Mouse (Mus musculus): ENCODE results near the gene Rassf8. TPM values are rescaled to one million over a fixed set of nuclear protein-coding genes. Genes with fewer than 3 reads are reported as not detected.

Gene Rassf8
- polyA plus RNA-seq, 1 experiment from 2014 or later: 10.3 TPM

- no peak overlapping the region for H3K4me3 ChIP-seq (ENCODE audit: low read depth, low read length)
- no peak overlapping the region for H3K27ac ChIP-seq (replicated peaks; ENCODE audit: low read depth, low read length)
- WGBS: 82% methylated on average over 4 of the region's 4 CpGs
- peaks cover 10% of the 10 kb centered on the region; the same call in 1 of the 2 replicates for H3K4me1 ChIP-seq (ENCODE audit: control insufficient read depth, insufficient read depth, low read length)
- ATAC-seq (ENCODE audit: insufficient number of reproducible peaks, low FRiP score, low TSS enrichment, low read depth) (no peak), DNase-seq (ENCODE audit: low spot score) (no peak)
- no peak overlapping the region for H3K4me2 ChIP-seq (ENCODE audit: low read depth, severe bottlenecking)
- no peak overlapping the region for H3K9ac ChIP-seq (ENCODE audit: low read length)
- H3K36me3 ChIP-seq (ENCODE audit: control insufficient read depth, insufficient read depth, low read length): no peaks in the 10 kb centered on the region
- H3K27me3 ChIP-seq (ENCODE audit: control insufficient read depth, insufficient read depth, low read length): no peaks in the 10 kb centered on the region
- H3K9me3 ChIP-seq (ENCODE audit: control insufficient read depth, low read length): no peaks in the 10 kb centered on the region
Observed at GRCm38 (mm10) chr6:145763051-145763450, 16.5 kb downstream of the Rassf8 start.

DNA sequence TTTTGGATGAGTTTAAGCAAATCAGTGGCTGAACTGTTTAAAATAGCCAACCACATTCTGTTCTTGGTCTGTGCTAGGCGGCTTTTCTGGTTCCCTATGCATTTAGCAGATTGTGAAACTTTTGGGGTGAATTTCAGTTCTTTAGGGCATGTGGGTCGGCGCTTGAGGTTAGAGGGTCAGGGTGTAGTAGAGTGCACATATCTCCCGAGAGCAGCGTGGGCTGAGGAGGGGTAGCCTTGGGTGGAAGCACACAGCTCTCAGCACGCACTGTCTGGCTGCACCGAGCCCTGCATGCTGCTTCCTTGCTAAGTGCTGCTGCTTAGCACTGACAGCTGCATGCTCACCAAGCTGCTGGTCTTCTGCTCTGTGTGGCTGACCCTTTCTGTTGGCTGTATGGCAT is 18.5 kb downstream of the Rassf8 start:
- Histone ChIP-seq H3K4me2 (ENCODE audit: low read depth, severe bottlenecking) (no peak overlapping the region), H3K9ac (ENCODE audit: low read length) (no peak overlapping the region), H3K27ac (replicated peaks; ENCODE audit: low read depth, low read length) (no peak overlapping the region), H3K36me3 (ENCODE audit: control insufficient read depth, insufficient read depth, low read length) (no peaks in the 10 kb centered on the region), H3K9me3 (ENCODE audit: control insufficient read depth, low read length) (no peaks in the 10 kb centered on the region), H3K4me1 (ENCODE audit: control insufficient read depth, insufficient read depth, low read length) (peaks cover 5% of the 10 kb centered on the region; the same call in 1 of the 2 replicates), H3K4me3 (ENCODE audit: low read depth, low read length) (no peak overlapping the region), H3K27me3 (ENCODE audit: control insufficient read depth, insufficient read depth, low read length) (no peaks in the 10 kb centered on the region)
- ATAC-seq (ENCODE audit: insufficient number of reproducible peaks, low FRiP score, low TSS enrichment, low read depth) (no peak), DNase-seq (ENCODE audit: low spot score) (no peak)
- WGBS: 67% methylated on average over 7 of the region's 7 CpGs

DNA sequence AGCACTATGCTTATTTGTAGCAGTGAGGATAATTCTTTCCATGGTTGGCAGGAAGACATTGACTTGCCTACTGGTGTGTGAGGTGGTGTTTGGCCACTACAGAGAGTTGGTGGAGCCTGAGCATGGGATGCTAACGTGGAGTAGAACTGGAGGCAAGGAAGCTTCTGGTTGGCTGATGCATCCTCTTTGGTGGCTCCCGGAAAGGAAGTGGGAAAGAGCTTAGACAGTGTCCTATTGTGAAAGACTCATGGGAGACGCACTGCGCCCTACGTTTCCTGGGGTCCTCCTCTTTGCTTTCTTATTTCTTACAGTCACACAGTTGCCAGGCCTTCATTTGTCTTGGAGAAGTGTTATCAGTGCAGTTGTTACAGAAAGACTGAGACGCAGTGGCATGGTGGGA is 20.4 kb downstream of the Rassf8 start:
- no peak overlapping the region for H3K4me2 ChIP-seq (ENCODE audit: low read depth, severe bottlenecking)
- no peaks in the 10 kb centered on the region for H3K36me3 ChIP-seq (ENCODE audit: control insufficient read depth, insufficient read depth, low read length)
- no peaks in the 10 kb centered on the region for H3K27me3 ChIP-seq (ENCODE audit: control insufficient read depth, insufficient read depth, low read length)
- WGBS: 87% methylated on average over 6 of the region's 6 CpGs
- ATAC-seq (ENCODE audit: insufficient number of reproducible peaks, low FRiP score, low TSS enrichment, low read depth): no peak
- DNase-seq (ENCODE audit: low spot score): no peak
- no peaks in the 10 kb centered on the region for H3K9me3 ChIP-seq (ENCODE audit: control insufficient read depth, low read length)
- no peak overlapping the region for H3K4me3 ChIP-seq (ENCODE audit: low read depth, low read length)
- no peak overlapping the region for H3K9ac ChIP-seq (ENCODE audit: low read length)
- peaks cover 9% of the 10 kb centered on the region for H3K4me1 ChIP-seq (ENCODE audit: control insufficient read depth, insufficient read depth, low read length)
- H3K27ac ChIP-seq (replicated peaks; ENCODE audit: low read depth, low read length): no peak overlapping the region

DNA sequence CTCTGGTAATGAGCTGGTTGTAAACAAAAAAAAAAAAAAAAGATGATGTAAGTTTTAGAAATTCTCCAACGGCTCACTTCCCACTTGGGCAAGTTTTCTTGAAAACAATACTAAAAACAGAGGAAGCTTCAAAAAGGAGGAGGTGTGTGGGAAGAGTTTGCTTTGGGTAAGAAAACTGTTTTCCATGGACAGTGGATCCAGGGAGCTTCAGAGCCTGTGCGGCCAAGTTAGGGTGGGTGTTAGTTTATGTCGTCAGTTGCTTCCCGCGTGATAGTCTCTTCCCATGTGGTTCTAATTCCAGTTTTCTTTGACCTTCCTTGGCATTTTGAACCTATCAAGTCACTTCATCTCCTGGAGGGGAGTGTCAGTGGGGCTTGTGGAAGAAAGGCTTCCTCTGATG is 21.1 kb downstream of the Rassf8 start:
- ATAC-seq (ENCODE audit: insufficient number of reproducible peaks, low FRiP score, low TSS enrichment, low read depth): no peak
- Histone ChIP-seq H3K27me3 (ENCODE audit: control insufficient read depth, insufficient read depth, low read length) (no peaks in the 10 kb centered on the region), H3K4me2 (ENCODE audit: low read depth, severe bottlenecking) (no peak overlapping the region), H3K9me3 (ENCODE audit: control insufficient read depth, low read length) (no peaks in the 10 kb centered on the region), H3K9ac (ENCODE audit: low read length) (no peak overlapping the region), H3K4me1 (ENCODE audit: control insufficient read depth, insufficient read depth, low read length) (peaks cover 9% of the 10 kb centered on the region), H3K36me3 (ENCODE audit: control insufficient read depth, insufficient read depth, low read length) (no peaks in the 10 kb centered on the region), H3K27ac (replicated peaks; ENCODE audit: low read depth, low read length) (no peak overlapping the region), H3K4me3 (ENCODE audit: low read depth, low read length) (no peak overlapping the region)
- no peak for DNase-seq (ENCODE audit: low spot score)
- 36% methylated on average over 5 of the region's 5 CpGs for WGBS

GRCm38 (mm10) chr6:145768671-145769292 is 22.2 kb downstream of the Rassf8 start:
- no peaks in the 10 kb centered on the region for H3K36me3 ChIP-seq (ENCODE audit: control insufficient read depth, insufficient read depth, low read length)
- no peaks in the 10 kb centered on the region for H3K9me3 ChIP-seq (ENCODE audit: control insufficient read depth, low read length)
- H3K4me2 ChIP-seq (ENCODE audit: low read depth, severe bottlenecking): no peak overlapping the region
- ATAC-seq (ENCODE audit: insufficient number of reproducible peaks, low FRiP score, low TSS enrichment, low read depth) (no peak), DNase-seq (ENCODE audit: low spot score) (no peak)
- no peaks in the 10 kb centered on the region for H3K27me3 ChIP-seq (ENCODE audit: control insufficient read depth, insufficient read depth, low read length)
- no peak overlapping the region for H3K9ac ChIP-seq (ENCODE audit: low read length)
- 68% methylated on average over 10 of the region's 10 CpGs for WGBS
- H3K27ac ChIP-seq (replicated peaks; ENCODE audit: low read depth, low read length): no peak overlapping the region
- peaks cover 9% of the 10 kb centered on the region for H3K4me1 ChIP-seq (ENCODE audit: control insufficient read depth, insufficient read depth, low read length)
- H3K4me3 ChIP-seq (ENCODE audit: low read depth, low read length): no peak overlapping the region

GRCm38 (mm10) chr6:145769855-145770254 is 23.3 kb downstream of the Rassf8 start:
- DNase-seq (ENCODE audit: low spot score) (no peak), ATAC-seq (ENCODE audit: insufficient number of reproducible peaks, low FRiP score, low TSS enrichment, low read depth) (no peak)
- H3K4me2 ChIP-seq (ENCODE audit: low read depth, severe bottlenecking): no peak overlapping the region
- no peaks in the 10 kb centered on the region for H3K27me3 ChIP-seq (ENCODE audit: control insufficient read depth, insufficient read depth, low read length)
- 83% methylated on average over 11 of the region's 11 CpGs for WGBS
- H3K27ac ChIP-seq (replicated peaks; ENCODE audit: low read depth, low read length): no peak overlapping the region
- no peaks in the 10 kb centered on the region for H3K9me3 ChIP-seq (ENCODE audit: control insufficient read depth, low read length)
- H3K4me3 ChIP-seq (ENCODE audit: low read depth, low read length): no peak overlapping the region
- H3K4me1 ChIP-seq (ENCODE audit: control insufficient read depth, insufficient read depth, low read length): peaks cover 9% of the 10 kb centered on the region
- H3K9ac ChIP-seq (ENCODE audit: low read length): no peak overlapping the region
- no peaks in the 10 kb centered on the region for H3K36me3 ChIP-seq (ENCODE audit: control insufficient read depth, insufficient read depth, low read length)

DNA sequence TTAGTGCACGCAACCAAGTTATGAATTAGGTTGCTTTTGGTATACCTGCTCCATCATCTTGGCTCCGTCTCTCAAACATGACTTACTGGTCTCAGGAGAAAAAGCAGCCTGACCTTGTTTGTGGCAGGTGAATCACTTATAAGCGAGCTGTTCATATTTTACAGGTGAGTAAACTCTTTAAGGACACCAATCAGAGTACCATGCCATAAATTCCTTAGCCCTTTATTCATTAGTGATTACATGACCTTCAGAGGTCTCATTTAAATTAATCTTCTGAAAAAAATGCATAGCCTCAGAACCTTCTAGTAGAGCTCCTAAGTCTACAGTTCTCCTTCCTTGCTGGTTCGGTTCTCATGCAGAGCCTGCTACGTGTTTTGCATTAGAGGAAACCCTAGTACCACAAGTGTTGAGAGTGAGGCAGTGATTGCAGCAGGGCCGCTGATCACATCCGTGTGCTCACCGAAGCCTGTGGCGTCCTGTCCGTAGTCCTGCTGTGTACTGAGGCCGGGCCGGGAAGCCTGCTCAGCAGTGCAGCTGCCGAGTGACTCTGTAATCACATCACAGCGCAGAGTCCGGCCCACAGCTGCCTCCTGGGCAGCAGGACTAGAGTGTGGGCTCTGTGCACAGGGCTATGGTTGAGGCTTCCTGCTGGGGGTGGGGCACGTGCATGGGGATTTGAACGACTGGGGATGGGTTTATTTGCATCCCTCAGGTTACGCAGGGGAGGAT is 23.9 kb downstream of the Rassf8 start:
- no peak overlapping the region for H3K9ac ChIP-seq (ENCODE audit: low read length)

GRCm38 (mm10) chr6:145774436-145774835 is 27.9 kb downstream of the Rassf8 start:
- DNase-seq (ENCODE audit: low spot score) (no peak), ATAC-seq (ENCODE audit: insufficient number of reproducible peaks, low FRiP score, low TSS enrichment, low read depth) (no peak)
- H3K27me3 ChIP-seq (ENCODE audit: control insufficient read depth, insufficient read depth, low read length): no peaks in the 10 kb centered on the region
- no peak overlapping the region for H3K27ac ChIP-seq (replicated peaks; ENCODE audit: low read depth, low read length)
- H3K4me1 ChIP-seq (ENCODE audit: control insufficient read depth, insufficient read depth, low read length): peaks cover 16% of the 10 kb centered on the region
- no peaks in the 10 kb centered on the region for H3K9me3 ChIP-seq (ENCODE audit: control insufficient read depth, low read length)
- no peak overlapping the region for H3K9ac ChIP-seq (ENCODE audit: low read length)
- no peak overlapping the region for H3K4me2 ChIP-seq (ENCODE audit: low read depth, severe bottlenecking)
- WGBS: 95% methylated on average over 2 of the region's 2 CpGs
- no peaks in the 10 kb centered on the region for H3K36me3 ChIP-seq (ENCODE audit: control insufficient read depth, insufficient read depth, low read length)
- no peak overlapping the region for H3K4me3 ChIP-seq (ENCODE audit: low read depth, low read length)

More for the DNA sequence above, 23.9 kb downstream of the Rassf8 start:
- Histone ChIP-seq H3K27ac (replicated peaks; ENCODE audit: low read depth, low read length) (no peak overlapping the region), H3K27me3 (ENCODE audit: control insufficient read depth, insufficient read depth, low read length) (no peaks in the 10 kb centered on the region), H3K9me3 (ENCODE audit: control insufficient read depth, low read length) (no peaks in the 10 kb centered on the region), H3K4me3 (ENCODE audit: low read depth, low read length) (no peak overlapping the region), H3K4me1 (ENCODE audit: control insufficient read depth, insufficient read depth, low read length) (peaks cover 9% of the 10 kb centered on the region), H3K4me2 (ENCODE audit: low read depth, severe bottlenecking) (peak overlapping the region; percentile 22; the same call in 1 of the 2 replicates), H3K36me3 (ENCODE audit: control insufficient read depth, insufficient read depth, low read length) (no peaks in the 10 kb centered on the region)
- DNase-seq (ENCODE audit: low spot score) (no peak), ATAC-seq (ENCODE audit: insufficient number of reproducible peaks, low FRiP score, low TSS enrichment, low read depth) (no peak)
- 45% methylated on average over 18 of the region's 18 CpGs for WGBS
